Mouse (Mus musculus) midbrain, embryonic 14.5 days (tissue): Measurements from ENCODE around the gene E130114P18Rik. TPM values are rescaled to one million over a fixed set of nuclear protein-coding genes. Genes with fewer than 3 reads are reported as not detected.

ENCODE experiments used
- ATAC-seq: fragments of 200-750 bp; cut with Nextera tagmentation; 2 replicates; pipeline ENCODE4 v1.8.0; 2017; ENCODE audit warnings: moderate number of reproducible peaks, moderate library complexity; ENCODE audit not compliant: low FRiP score, low TSS enrichment
- DNase-seq: peaks from one replicate; pipeline ENCODE4 v3.0.0-alpha.2; 2015
- H3K27ac ChIP-seq: fragments of 300-500 bp; sonication (generic); replicated peaks from 2 replicates; pipeline ENCODE4 v1.5.1; 2014; ENCODE audit warnings: mild to moderate bottlenecking, low read depth, low read length, moderate library complexity
- H3K27me3 ChIP-seq: fragments of 300-500 bp; sonication (generic); 2 replicates; pipeline ENCODE4 v1.6.1; 2014; ENCODE audit warnings: low read length, control low read depth, mixed read lengths; ENCODE audit not compliant: control insufficient read depth, insufficient read depth
- H3K36me3 ChIP-seq: fragments of 300-500 bp; sonication (generic); 2 replicates; pipeline ENCODE4 v1.6.1; 2014; ENCODE audit warnings: low read length, control low read depth; ENCODE audit not compliant: control insufficient read depth, insufficient read depth
- H3K4me1 ChIP-seq: fragments of 300-500 bp; sonication (generic); 2 replicates; pipeline ENCODE4 v1.6.1; 2014; ENCODE audit warnings: mild to moderate bottlenecking, antibody characterized with exemption, low read length, control low read depth; ENCODE audit not compliant: control insufficient read depth, insufficient read depth
- H3K4me2 ChIP-seq: fragments of 300-500 bp; sonication (generic); 2 replicates; pipeline ENCODE4 v1.6.1; 2014; ENCODE audit warnings: mild to moderate bottlenecking, low read length, moderate library complexity
- H3K4me3 ChIP-seq: fragments of 300-500 bp; sonication (generic); replicated peaks from 2 replicates; pipeline ENCODE4 v1.5.1; 2014; ENCODE audit warnings: low read depth, low read length
- H3K9ac ChIP-seq: fragments of 300-500 bp; sonication (generic); replicated peaks from 2 replicates; pipeline ENCODE4 v1.6.1; 2014; ENCODE audit warnings: mild to moderate bottlenecking, low read length, moderate library complexity
- H3K9me3 ChIP-seq: fragments of 300-500 bp; sonication (generic); 2 replicates; pipeline ENCODE4 v1.6.1; 2016; ENCODE audit warnings: low read length, control low read depth, mixed read lengths; ENCODE audit not compliant: control insufficient read depth
- WGBS: fragments of 180-500 bp; shearing (Covaris S2); extraction: QIAGEN DNeasy Blood & Tissue Kit; methylation state at CpG from one replicate; pipeline ENCODE4 v1.1.7; 2014; 5-methylcytosine and 5-hydroxymethylcytosine counted together
- polyA plus RNA-seq: library from polyadenylated mRNA; unstranded; fragments of >200 nt; fragmentation: Nextera tagmentation; extraction: Ambion mirVana; gene quantifications from 2 replicates; pipeline ENCODE4 v1.2.1, GENCODE M21; 2014

The E130114P18Rik gene
- polyA plus RNA-seq, 1 experiment from 2014 or later, result 22.4 TPM

- H3K4me2 ChIP-seq, result no peak overlapping the region
Observed at GRCm38 (mm10) chr4:97723374-97723773, 54.5 kb downstream of the E130114P18Rik start.

GRCm38 (mm10) chr4:97722666-97723065 lies 55.2 kb downstream of the E130114P18Rik start:
- Histone ChIP-seq H3K4me2 (no peak overlapping the region), H3K4me3 (no peak overlapping the region), H3K36me3 (no peaks in the 10 kb centered on the region), H3K9me3 (no peaks in the 10 kb centered on the region), H3K27ac (no peak overlapping the region), H3K9ac (no peak overlapping the region), H3K27me3 (no peaks in the 10 kb centered on the region), H3K4me1 (no peaks in the 10 kb centered on the region)
- 46% methylated on average over 10 of the region's 10 CpGs for WGBS
- ATAC-seq (no peak), DNase-seq (peak; percentile 17)

More at GRCm38 (mm10) chr4:97723374-97723773, 54.5 kb downstream of the E130114P18Rik start:
- ATAC-seq, result no peak
- no peak overlapping the region for H3K4me3 ChIP-seq
- H3K9ac ChIP-seq, result no peak overlapping the region
- no peak for DNase-seq
- H3K4me1 ChIP-seq, result no peaks in the 10 kb centered on the region
- no peaks in the 10 kb centered on the region for H3K27me3 ChIP-seq
- 94% methylated on average over 6 of the region's 6 CpGs for WGBS
- H3K36me3 ChIP-seq, result no peaks in the 10 kb centered on the region
- no peaks in the 10 kb centered on the region for H3K9me3 ChIP-seq
- H3K27ac ChIP-seq, result no peak overlapping the region

DNA sequence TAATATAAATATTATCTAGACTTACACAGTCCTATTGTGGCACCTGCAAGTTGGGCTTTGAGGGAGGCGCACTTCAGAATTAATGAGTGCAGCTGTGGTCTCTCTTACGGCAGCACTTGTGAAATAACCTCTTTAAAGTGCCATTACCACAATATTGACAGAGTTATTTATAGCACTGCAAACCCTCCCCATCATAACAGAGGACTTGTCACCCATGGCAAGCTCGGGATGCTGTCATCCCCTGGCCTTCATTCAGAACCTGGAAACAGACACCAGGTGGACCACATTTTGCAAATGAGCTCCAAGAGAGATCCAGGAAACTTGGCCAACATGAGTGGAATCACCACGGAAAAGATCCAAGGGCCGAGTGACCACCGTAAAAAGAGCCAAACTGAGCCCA lies 63.3 kb downstream of the E130114P18Rik start:
- peaks cover 6% of the 10 kb centered on the region; the same call in 1 of the 2 replicates for H3K4me1 ChIP-seq
- ATAC-seq, result no peak
- H3K27me3 ChIP-seq, result no peaks in the 10 kb centered on the region
- H3K9me3 ChIP-seq, result no peaks in the 10 kb centered on the region
- no peaks in the 10 kb centered on the region for H3K36me3 ChIP-seq
- WGBS, result 83% methylated on average over 6 of the region's 6 CpGs
- no peak overlapping the region for H3K27ac ChIP-seq
- H3K4me2 ChIP-seq, result no peak overlapping the region
- no peak for DNase-seq
- H3K9ac ChIP-seq, result no peak overlapping the region
- H3K4me3 ChIP-seq, result no peak overlapping the region

GRCm38 (mm10) chr4:97714101-97714615 lies 63.7 kb downstream of the E130114P18Rik start:
- Histone ChIP-seq H3K9ac (no peak overlapping the region), H3K4me1 (peaks cover 6% of the 10 kb centered on the region; the same call in 1 of the 2 replicates), H3K4me2 (no peak overlapping the region), H3K36me3 (no peaks in the 10 kb centered on the region), H3K9me3 (no peaks in the 10 kb centered on the region), H3K4me3 (no peak overlapping the region), H3K27ac (no peak overlapping the region), H3K27me3 (no peaks in the 10 kb centered on the region)
- no peak for DNase-seq
- 90% methylated on average over 6 of the region's 6 CpGs for WGBS
- ATAC-seq, result no peak

GRCm38 (mm10) chr4:97712547-97712946 lies 65.3 kb downstream of the E130114P18Rik start:
- H3K27ac ChIP-seq, result no peak overlapping the region
- H3K9ac ChIP-seq, result no peak overlapping the region
- no peak overlapping the region for H3K4me3 ChIP-seq
- H3K9me3 ChIP-seq, result no peaks in the 10 kb centered on the region
- DNase-seq (no peak), ATAC-seq (no peak)
- 64% methylated on average over 1 of the region's 1 CpGs for WGBS
- H3K4me2 ChIP-seq, result no peak overlapping the region
- H3K36me3 ChIP-seq, result no peaks in the 10 kb centered on the region
- no peaks in the 10 kb centered on the region for H3K27me3 ChIP-seq
- H3K4me1 ChIP-seq, result peaks cover 6% of the 10 kb centered on the region; the same call in 1 of the 2 replicates

- Histone ChIP-seq H3K4me2 (no peak overlapping the region), H3K4me3 (no peak overlapping the region), H3K4me1 (peaks cover 6% of the 10 kb centered on the region; the same call in 1 of the 2 replicates), H3K36me3 (no peaks in the 10 kb centered on the region), H3K27me3 (no peaks in the 10 kb centered on the region), H3K27ac (no peak overlapping the region), H3K9ac (no peak overlapping the region), H3K9me3 (no peaks in the 10 kb centered on the region)
- peak; percentile 45 for DNase-seq
- 34% methylated on average over 9 of the region's 9 CpGs for WGBS
- 0 out of 2 replicates have a peak, but pooled peaks have one; percentile 32 for ATAC-seq
Observed at GRCm38 (mm10) chr4:97710048-97710765, 67.7 kb downstream of the E130114P18Rik start.

GRCm38 (mm10) chr4:97707373-97708152 lies 70.3 kb downstream of the E130114P18Rik start:
- no peak for DNase-seq
- Histone ChIP-seq H3K27ac (no peak overlapping the region), H3K4me2 (no peak overlapping the region), H3K4me3 (no peak overlapping the region), H3K4me1 (peaks cover 6% of the 10 kb centered on the region; the same call in 1 of the 2 replicates), H3K36me3 (no peaks in the 10 kb centered on the region), H3K9me3 (no peaks in the 10 kb centered on the region), H3K9ac (no peak overlapping the region), H3K27me3 (no peaks in the 10 kb centered on the region)
- WGBS, result 85% methylated on average over 22 of the region's 22 CpGs
- no peak for ATAC-seq

GRCm38 (mm10) chr4:97696684-97697615 lies 80.9 kb downstream of the E130114P18Rik start:
- no peak overlapping the region for H3K9ac ChIP-seq
- no peaks in the 10 kb centered on the region for H3K27me3 ChIP-seq
- no peak overlapping the region for H3K4me2 ChIP-seq
- H3K36me3 ChIP-seq, result no peaks in the 10 kb centered on the region
- DNase-seq (no peak), ATAC-seq (no peak)
- H3K9me3 ChIP-seq, result no peaks in the 10 kb centered on the region
- no peaks in the 10 kb centered on the region for H3K4me1 ChIP-seq
- H3K4me3 ChIP-seq, result no peak overlapping the region
- H3K27ac ChIP-seq, result no peak overlapping the region
- 81% methylated on average over 7 of the region's 7 CpGs for WGBS
